Mouse (Mus musculus) macrophage (primary cell): Measurements from ENCODE around the gene Arhgap30. TPM values are rescaled to one million over a fixed set of nuclear protein-coding genes. Genes with fewer than 3 reads are reported as not detected.
A peak's percentile ranks its signal among the peaks of the same experiment; 100 is the strongest.

Source experiments
- H3K27ac ChIP-seq: fragments of 350-480 bp; formaldehyde crosslinking; 2 replicates; pipeline ENCODE4 v1.9.0; 2021
- H3K36me3 ChIP-seq: fragments of 350-480 bp; formaldehyde crosslinking; 2 replicates; pipeline ENCODE4 v1.9.0; 2021; ENCODE audit errors: inconsistent target
- H3K4me3 ChIP-seq: fragments of 350-480 bp; formaldehyde crosslinking; 2 replicates; pipeline ENCODE4 v1.9.0; 2021; ENCODE audit errors: inconsistent target
- H3K79me2 ChIP-seq: fragments of 350-480 bp; formaldehyde crosslinking; 2 replicates; pipeline ENCODE4 v1.9.0; 2021; ENCODE audit errors: inconsistent target
- WGBS: methylation state at CpG from one replicate; pipeline ENCODE4 v1.1.7; 2026; ENCODE audit warnings: inconsistent platforms; ENCODE audit not compliant: missing documents; 5-methylcytosine and 5-hydroxymethylcytosine counted together
- polyA plus RNA-seq: library from polyadenylated mRNA; stranded (reverse); fragments of 250-400 nt; gene quantifications from 3 replicates; pipeline ENCODE4 v1.2.4, GENCODE M21; 2018; ENCODE audit warnings: inconsistent platforms

The Arhgap30 gene
- polyA plus RNA-seq, 1 experiment from 2014 or later = 178 TPM

DNA sequence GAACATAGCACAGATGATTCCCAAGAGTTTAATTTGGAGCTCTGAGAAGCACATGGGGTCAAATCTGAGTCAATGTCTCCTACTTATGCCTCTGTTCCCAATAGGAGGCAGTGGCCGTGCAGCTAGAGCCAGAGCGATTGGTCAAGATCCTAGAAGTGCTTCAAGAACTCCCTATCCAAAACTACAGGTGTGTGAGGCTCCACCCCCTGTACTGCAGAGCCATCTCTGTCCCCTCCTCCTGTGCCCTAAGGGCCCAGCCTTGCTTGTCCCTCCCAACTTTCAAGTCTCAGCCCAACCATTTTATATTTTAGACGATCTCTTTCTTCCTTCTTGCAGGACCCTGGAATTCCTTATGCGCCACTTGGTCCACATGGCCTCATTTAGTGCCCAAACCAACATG, 13.1 kb downstream of the Arhgap30 start:
- Histone ChIP-seq H3K79me2 (peaks cover 83% of the 10 kb centered on the region), H3K36me3 (peaks cover 93% of the 10 kb centered on the region), H3K4me3 (no peak overlapping the region), H3K27ac (no peak overlapping the region)
- WGBS = 98% methylated on average over 4 of the region's 4 CpGs

DNA sequence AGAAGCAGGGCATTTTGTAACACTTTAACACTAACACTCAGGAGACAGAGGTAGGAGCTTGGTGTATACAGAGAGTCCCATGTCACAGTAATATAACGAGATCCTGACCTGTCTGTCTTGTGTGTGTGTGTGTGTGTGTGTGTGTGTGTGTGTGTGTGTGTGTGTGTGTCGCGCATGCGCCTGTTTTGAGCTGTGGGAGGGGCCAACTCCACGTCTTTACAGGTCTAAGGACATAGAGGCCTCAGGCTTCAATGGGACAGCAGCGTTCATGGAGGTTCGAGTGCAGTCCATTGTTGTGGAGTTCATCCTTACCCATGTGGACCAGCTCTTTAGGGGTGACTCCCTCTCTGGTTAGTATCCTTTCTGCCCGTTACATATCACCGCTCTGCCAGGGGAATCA, 14.2 kb downstream of the Arhgap30 start:
- no peak overlapping the region for H3K27ac ChIP-seq
- WGBS = 94% methylated on average over 5 of the region's 9 CpGs
- H3K4me3 ChIP-seq = no peak overlapping the region
- peaks cover 93% of the 10 kb centered on the region for H3K36me3 ChIP-seq
- H3K79me2 ChIP-seq = peaks cover 71% of the 10 kb centered on the region

DNA sequence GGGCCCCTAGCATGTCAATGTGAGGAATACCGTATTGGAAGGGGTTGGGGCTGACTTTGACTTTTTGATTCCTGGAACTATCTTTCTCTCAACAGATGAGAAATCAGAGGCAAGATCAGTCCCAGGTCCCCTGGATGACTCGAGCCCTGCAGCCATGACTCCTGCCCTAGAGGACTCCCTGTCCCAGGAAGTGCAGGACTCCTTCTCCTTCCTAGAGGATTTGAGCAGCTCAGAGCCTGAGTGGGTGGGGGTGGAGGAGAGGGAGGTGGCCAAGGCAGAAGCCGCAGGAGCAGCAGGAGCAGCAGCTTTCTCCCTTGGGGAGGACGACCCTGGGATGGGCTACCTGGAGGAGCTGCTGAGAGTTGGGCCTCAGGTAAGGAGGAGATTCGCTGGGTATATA, 18.5 kb downstream of the Arhgap30 start:
- H3K79me2 ChIP-seq = peaks cover 39% of the 10 kb centered on the region
- peaks cover 60% of the 10 kb centered on the region for H3K36me3 ChIP-seq
- WGBS = 98% methylated on average over 5 of the region's 5 CpGs
- no peak overlapping the region for H3K4me3 ChIP-seq
- H3K27ac ChIP-seq = no peak overlapping the region

DNA sequence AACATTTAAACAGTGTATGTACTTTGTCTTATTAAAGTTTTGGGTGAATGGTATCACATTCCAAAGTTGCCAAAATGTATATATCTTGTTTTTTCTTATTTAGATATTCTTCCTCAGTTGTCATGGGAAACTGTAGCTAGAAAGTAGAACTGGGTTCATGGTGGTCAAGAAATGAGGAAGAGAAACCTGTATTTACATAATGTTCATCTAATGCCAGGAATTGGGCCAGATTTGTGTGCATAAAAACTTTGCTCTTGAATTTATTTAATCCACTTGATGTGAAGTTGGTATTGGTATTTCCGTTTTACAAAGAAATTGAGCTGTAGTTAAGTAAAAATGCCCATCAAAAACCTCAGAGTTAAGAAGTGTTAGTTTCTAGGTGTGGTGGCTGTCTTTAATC, 21.5 kb downstream of the Arhgap30 start:
- Histone ChIP-seq H3K36me3 (peaks cover 44% of the 10 kb centered on the region), H3K27ac (peak overlapping the region; percentile 86), H3K4me3 (no peak overlapping the region), H3K79me2 (peaks cover 40% of the 10 kb centered on the region)
- WGBS = 79% methylated on average over 1 of the region's 1 CpGs

DNA sequence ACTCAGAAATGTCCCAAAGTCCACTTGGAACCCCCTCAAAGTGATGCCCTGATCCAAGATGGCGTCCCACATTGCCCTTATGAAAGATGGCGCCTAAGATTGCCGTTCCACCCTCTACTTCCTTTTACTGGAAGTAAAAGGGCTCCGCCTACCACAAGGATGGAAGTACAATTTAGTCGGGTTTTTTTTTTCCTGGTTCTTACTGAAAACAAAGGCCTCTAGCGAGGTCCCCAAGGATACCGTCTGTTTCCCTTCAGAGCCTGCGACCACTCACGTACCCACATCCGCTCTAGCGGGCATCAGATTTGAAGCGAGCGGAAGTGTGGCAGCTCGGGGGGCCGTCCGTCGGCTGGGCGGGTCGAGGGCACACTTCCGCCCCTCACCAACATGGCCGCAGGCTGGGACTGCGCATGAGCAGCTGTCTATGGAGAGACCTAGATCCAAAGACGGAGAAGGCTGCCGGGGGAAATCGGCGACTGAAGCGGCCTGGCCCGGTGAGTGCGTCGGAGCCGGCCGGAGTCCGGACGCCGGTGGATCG, 22.3 kb downstream of the Arhgap30 start, which contains the start of gene Usf1:
TSS of gene Usf1 (plus strand) at position 367 of the 538 bp plus-strand sequence.
- WGBS = under 1% methylated on average over 36 of the region's 36 CpGs
- Histone ChIP-seq H3K79me2 (peaks cover 48% of the 10 kb centered on the region), H3K36me3 (peaks cover 46% of the 10 kb centered on the region), H3K27ac (peak within 1 kb of the TSS; percentile 86), H3K4me3 (peak within 1 kb of the TSS; percentile 94)

DNA sequence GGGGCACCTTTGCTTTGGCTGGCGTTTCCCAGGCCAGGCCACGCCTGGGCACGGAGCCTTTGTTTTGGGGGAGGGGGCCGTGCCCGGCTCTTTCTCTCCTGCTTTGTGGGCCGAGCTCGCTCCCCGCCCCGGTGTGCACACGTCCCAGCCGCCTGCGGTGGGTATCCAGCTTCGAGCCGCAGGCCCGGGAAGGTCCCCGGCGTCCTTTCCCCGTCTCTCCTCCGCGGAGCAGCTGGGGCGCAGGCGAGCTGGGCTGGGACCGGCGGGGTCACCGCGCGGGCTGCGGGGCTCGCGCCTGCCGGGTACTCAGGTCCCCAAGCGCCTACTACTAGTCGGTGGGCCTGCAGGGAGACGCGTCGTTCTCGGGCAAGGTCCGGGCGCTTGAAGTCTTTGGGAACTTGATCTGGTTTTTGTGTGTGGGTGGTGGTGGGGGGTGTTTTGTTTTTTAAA, 22.8 kb downstream of the Arhgap30 start:
- H3K4me3 ChIP-seq = peak overlapping the region; percentile 94
- peak overlapping the region; percentile 86 for H3K27ac ChIP-seq
- peaks cover 49% of the 10 kb centered on the region for H3K79me2 ChIP-seq
- 0% methylated on average over 35 of the region's 39 CpGs for WGBS
- H3K36me3 ChIP-seq = peaks cover 46% of the 10 kb centered on the region

DNA sequence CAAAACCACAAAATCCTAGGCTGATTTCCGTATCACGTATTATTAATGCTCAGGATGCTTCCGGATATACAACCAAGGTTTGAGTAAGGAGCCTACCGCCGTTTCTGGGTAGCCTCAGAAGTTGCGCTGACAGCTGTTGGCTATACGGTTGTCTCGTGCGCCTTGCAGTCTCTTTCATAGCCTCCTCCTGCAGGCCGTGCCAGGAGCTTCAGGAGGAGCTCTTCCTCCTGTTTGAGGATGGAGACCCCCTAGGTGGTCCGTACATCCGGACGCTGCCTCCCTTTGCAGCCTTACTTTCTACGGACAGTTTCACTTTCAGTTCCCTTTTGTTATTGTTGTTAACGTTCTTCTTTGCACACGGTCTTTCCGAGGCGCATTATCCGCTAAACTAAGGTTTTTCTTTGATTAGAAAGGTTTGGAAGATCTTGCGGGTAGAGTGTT, 23.3 kb downstream of the Arhgap30 start:
- Histone ChIP-seq H3K27ac (peak overlapping the region; percentile 86), H3K36me3 (peaks cover 46% of the 10 kb centered on the region), H3K4me3 (peak overlapping the region; percentile 94), H3K79me2 (peaks cover 49% of the 10 kb centered on the region)
- WGBS = 0% methylated on average over 20 of the region's 20 CpGs

DNA sequence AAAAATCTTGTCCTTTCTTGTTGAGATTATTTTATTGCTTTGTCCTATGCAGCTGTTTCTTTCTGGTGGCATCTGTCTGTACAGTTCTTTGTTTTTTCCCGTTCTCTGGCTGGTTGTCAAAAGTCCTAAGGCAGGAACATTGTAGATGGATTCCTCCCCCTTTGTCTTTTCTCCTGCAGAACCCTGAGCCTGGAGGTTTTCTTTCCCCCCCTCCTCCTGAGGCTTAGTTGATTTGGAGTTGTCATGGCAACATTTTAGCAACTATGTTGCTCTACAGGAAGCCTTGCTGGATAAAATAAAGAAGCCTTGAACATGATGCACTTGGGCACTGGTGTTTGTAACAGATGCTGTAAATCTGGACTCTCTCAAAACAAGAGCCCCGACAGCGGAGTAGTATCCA, 23.7 kb downstream of the Arhgap30 start:
- WGBS = 56% methylated on average over 3 of the region's 3 CpGs
- H3K36me3 ChIP-seq = peaks cover 46% of the 10 kb centered on the region

DNA sequence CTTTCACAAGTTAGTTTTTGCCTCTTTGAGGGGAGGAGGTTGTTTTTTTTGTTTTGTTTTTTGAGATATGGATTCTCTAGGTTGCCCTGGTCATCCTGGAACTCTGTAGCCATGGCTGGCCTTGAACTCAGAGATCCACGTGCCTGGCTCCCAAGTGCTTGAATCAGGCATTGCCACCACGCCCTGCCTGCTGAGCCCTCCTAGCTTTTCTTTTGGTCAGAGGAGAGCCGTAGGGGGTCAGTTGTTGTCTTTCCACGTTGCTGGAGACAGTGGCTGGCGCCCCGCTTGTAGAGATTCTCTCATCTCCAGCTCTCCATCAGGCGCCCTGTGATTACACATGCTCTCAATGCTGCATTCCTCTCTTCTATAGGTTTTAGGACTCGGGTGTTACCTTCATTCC, 24.9 kb downstream of the Arhgap30 start:
- Histone ChIP-seq H3K27ac (no peak overlapping the region), H3K79me2 (peaks cover 49% of the 10 kb centered on the region), H3K4me3 (no peak overlapping the region), H3K36me3 (peaks cover 47% of the 10 kb centered on the region)
- WGBS = 80% methylated on average over 8 of the region's 8 CpGs

More for the DNA sequence above, 23.7 kb downstream of the Arhgap30 start:
- H3K4me3 ChIP-seq = peak overlapping the region; percentile 94
- peaks cover 49% of the 10 kb centered on the region for H3K79me2 ChIP-seq
- H3K27ac ChIP-seq = peak overlapping the region; percentile 86

DNA sequence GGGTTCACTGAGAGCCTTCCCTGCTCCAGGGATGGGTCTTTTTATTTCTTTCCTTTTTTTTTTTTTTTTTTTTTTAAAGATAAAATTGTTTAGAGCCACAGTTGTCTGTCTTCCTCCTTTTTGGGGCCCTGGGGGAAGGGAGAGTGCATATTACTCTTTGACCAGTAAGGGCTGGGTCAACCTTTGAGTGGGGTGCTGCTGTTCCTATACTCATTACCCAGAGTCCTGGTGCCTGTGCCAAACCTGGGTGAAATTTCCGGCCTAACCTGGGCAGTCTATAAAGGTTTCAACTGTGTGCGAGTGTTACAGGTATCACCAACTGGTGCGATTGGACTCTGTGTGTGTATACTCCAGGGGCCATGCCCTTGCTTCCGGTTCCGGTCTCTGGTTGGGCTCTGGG, 29.9 kb downstream of the Arhgap30 start, which contains the start of gene Tstd1:
TSS of gene Tstd1 (plus strand) at position 213 of the 400 bp plus-strand sequence.
- 96% methylated on average over 4 of the region's 5 CpGs for WGBS
- Histone ChIP-seq H3K4me3 (no peak within 1 kb of the TSS), H3K79me2 (peaks cover 25% of the 10 kb centered on the region), H3K27ac (no peak within 1 kb of the TSS), H3K36me3 (peaks cover 58% of the 10 kb centered on the region)

DNA sequence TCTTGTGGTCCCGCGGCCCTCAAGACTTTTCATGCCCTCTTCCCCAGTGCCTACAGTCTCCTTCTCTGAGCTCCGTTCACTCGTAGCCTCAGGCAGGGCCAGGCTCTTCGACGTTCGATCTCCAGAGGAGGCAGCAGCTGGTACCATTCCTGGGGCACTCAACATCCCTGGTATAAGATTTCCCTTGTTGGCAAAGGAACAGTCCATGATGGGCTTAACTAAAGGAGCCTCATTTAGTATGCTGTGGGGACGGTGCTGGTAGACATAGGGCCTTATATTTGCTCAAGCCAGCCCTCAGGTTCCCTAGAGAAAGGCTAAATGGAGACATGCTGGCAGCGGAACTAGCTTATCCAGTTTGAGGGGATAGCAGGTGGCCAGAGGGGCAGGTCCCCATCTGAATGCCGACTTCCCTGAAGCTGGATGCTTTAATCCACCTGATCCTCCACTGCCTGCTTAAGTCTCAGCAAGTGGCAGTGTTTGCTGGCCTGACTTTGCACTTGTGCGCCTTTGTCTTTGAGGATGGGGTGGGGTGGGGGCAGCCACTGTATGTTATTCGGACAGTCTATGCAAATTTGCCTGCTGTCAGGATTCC, 30.6 kb downstream of the Arhgap30 start:
- peaks cover 17% of the 10 kb centered on the region for H3K79me2 ChIP-seq
- peaks cover 53% of the 10 kb centered on the region for H3K36me3 ChIP-seq
- no peak overlapping the region for H3K27ac ChIP-seq
- H3K4me3 ChIP-seq = no peak overlapping the region
- WGBS = 89% methylated on average over 10 of the region's 12 CpGs

DNA sequence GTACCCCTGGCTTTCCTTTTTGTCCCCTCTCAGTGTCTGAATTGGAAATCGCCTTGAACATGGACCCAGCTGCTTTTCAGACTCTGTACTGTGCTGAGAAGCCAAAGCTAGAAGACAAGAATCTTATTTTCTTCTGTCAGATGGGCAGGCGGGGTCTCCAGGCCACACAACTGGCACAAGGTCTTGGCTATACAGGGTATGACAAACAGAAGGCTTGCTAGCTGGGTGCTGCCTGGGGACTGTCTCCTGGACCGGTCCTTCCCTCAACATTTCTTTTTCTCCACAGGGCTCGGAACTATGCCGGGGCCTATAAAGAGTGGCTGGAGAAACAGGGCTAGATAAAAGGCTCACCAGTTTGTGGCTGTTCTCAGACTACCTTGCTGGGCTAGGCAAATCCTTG, 31.2 kb downstream of the Arhgap30 start:
- peaks cover 49% of the 10 kb centered on the region for H3K36me3 ChIP-seq
- no peak overlapping the region for H3K27ac ChIP-seq
- H3K79me2 ChIP-seq = peaks cover 12% of the 10 kb centered on the region
- 100% methylated on average over 5 of the region's 5 CpGs for WGBS
- no peak overlapping the region for H3K4me3 ChIP-seq

DNA sequence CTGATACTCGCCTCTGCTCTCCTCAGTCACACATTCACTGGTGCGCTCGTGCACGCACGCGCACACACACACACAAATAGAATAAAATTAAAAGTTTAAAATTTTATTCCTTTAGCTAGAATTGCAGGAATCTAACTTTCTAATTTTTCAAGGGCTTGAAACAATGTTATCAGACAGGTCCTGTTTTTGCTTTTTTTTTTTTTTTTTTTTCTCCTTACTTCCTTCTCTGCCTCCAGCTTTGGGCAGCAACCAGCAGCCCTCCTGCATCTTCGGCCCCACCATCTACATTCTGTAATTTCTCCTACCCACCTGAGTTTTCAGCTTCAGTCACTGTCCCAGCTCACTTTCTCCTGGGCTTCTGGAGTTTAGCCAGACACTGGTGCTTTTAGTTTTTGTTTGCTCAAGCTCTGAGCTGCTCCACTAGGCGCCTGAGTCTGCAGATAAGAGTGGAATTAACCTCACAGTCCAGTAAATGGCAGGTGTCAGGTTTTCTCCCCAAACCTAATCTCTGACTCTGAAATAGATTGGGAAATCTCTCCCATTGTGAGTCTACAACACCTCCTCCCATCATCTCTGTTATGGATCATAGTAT, 33.8 kb downstream of the Arhgap30 start:
- no peak overlapping the region for H3K27ac ChIP-seq
- WGBS = 84% methylated on average over 8 of the region's 8 CpGs
- H3K36me3 ChIP-seq = peaks cover 23% of the 10 kb centered on the region
- no peak overlapping the region for H3K4me3 ChIP-seq
- H3K79me2 ChIP-seq = no peaks in the 10 kb centered on the region

DNA sequence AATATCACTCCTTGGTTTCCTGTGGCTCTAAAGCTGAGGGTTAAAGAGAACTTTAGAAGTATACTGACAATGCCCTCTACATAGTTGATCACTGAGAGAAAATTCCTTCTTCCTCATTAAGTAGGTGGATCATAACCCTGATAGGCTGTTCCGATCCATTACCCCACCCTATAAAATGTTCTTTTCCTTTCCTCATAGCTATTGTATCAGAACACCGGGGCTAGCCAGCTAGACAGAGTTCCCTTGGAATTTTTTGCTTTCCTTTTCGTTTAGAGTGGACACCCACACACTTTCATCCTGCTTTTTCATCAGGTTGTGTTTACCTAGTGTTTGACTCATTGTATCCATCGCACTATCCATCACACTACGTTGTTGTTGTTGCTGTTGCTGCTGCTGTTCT, 35.9 kb downstream of the Arhgap30 start:
- WGBS = 88% methylated on average over 5 of the region's 5 CpGs
- Histone ChIP-seq H3K36me3 (peaks cover 3% of the 10 kb centered on the region; the same call in 1 of the 2 replicates), H3K27ac (no peak overlapping the region), H3K4me3 (no peak overlapping the region), H3K79me2 (no peaks in the 10 kb centered on the region)

DNA sequence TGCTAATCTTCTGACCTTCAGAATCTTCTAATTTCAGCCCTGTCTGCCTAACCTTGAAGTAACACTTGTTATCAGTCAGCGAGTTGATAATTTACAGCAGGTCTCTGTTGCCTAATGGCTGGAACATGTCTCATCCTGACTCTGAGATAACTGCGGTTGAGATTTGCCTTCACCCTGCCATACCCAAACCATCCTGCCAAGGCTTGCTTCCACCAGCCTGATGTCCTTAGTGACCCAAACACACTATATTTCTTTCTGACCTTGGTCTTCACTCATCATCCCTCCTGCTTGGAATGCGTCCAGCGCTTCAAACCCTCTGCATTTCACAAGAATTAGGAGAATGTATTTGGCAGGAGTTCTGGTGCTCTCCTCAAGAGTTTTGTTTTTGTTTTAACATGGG, 36.4 kb downstream of the Arhgap30 start:
- 93% methylated on average over 4 of the region's 4 CpGs for WGBS
- Histone ChIP-seq H3K4me3 (no peak overlapping the region), H3K79me2 (no peaks in the 10 kb centered on the region), H3K27ac (no peak overlapping the region), H3K36me3 (no peaks in the 10 kb centered on the region)
